Mouse (Mus musculus) MEL (cell line): ENCODE results near the gene Hnf1b.

Source experiments
- CHD1 ChIP-seq: IDR thresholded peaks from 2 replicates; pipeline ENCODE4 v1.6.1; 2012; ENCODE audit warnings: low read depth, mild to moderate bottlenecking, inconsistent platforms, low read length, improper control_type of control experiment
- CHD2 ChIP-seq: IDR thresholded peaks from 2 replicates; pipeline ENCODE4 v1.6.1; 2011; ENCODE audit warnings: low read length, improper control_type of control experiment
- CTCF ChIP-seq, 3 experiments: IDR thresholded peaks in 2 of 3; conservative IDR thresholded peaks in 1 of 3; 2 replicates each; pipeline ENCODE4 v1.5.1; 2011 to 2012; ENCODE audit warnings: low read length in 3 of 3, low read depth in 2 of 3, mild to moderate bottlenecking in 2 of 3, improper control_type of control experiment in 1 of 3, inconsistent platforms in 1 of 3, mixed read lengths in 1 of 3, moderate library complexity in 1 of 3; ENCODE audit not compliant: control insufficient read depth in 1 of 3, insufficient read depth in 1 of 3, poor library complexity in 1 of 3, severe bottlenecking in 1 of 3
- ETS1 ChIP-seq: IDR thresholded peaks from 2 replicates; pipeline ENCODE4 v1.6.1; 2012; ENCODE audit warnings: low read depth, mild to moderate bottlenecking, inconsistent platforms, low read length, improper control_type of control experiment, moderate library complexity
- GATA1 ChIP-seq: IDR thresholded peaks from 2 replicates; pipeline ENCODE4 v1.6.1; 2011; ENCODE audit warnings: low read depth, low read length, improper control_type of control experiment
- MAFK ChIP-seq: IDR thresholded peaks from 2 replicates; pipeline ENCODE4 v1.6.1; 2011; ENCODE audit warnings: low read depth, mild to moderate bottlenecking, low read length, improper control_type of control experiment, borderline replicate concordance
- MEF2A ChIP-seq: IDR thresholded peaks from 2 replicates; pipeline ENCODE4 v1.6.1; 2014; ENCODE audit warnings: low read depth, mild to moderate bottlenecking, inconsistent platforms, low read length, improper control_type of control experiment; ENCODE audit not compliant: poor library complexity, insufficient replicate concordance, severe bottlenecking; ENCODE audit errors: extremely low read depth
- POLR2A ChIP-seq, 2 experiments: IDR thresholded peaks; 2 replicates each; pipeline ENCODE4 v1.6.1; 2011 to 2012; ENCODE audit warnings: low read length in 2 of 2, mild to moderate bottlenecking in 2 of 2, control low read depth in 1 of 2, improper control_type of control experiment in 1 of 2, low read depth in 1 of 2, moderate library complexity in 1 of 2; ENCODE audit not compliant: control insufficient read depth in 1 of 2, insufficient read depth in 1 of 2, poor library complexity in 1 of 2
- TAL1 ChIP-seq: IDR thresholded peaks from 2 replicates; pipeline ENCODE4 v1.6.1; 2012; ENCODE audit warnings: mild to moderate bottlenecking, inconsistent platforms, low read length, moderate library complexity, mixed read lengths

- TF ChIP-seq CTCF (IDR thresholded peaks at IDR 0.05 in 2 of 3, conservative IDR thresholded peaks at IDR 0.05 in 1 of 3; ENCODE audit: control insufficient read depth in 1 of 3, insufficient read depth in 1 of 3, low read depth in 2 of 3, low read length in 3 of 3, poor library complexity in 1 of 3, severe bottlenecking in 1 of 3) (no peak), GATA1 (no peak), CHD1 (no peak), POLR2A (IDR thresholded peaks at IDR 0.05; ENCODE audit: control insufficient read depth in 1 of 2, insufficient read depth in 1 of 2, low read depth in 1 of 2, low read length in 2 of 2, poor library complexity in 1 of 2) (no peak), TAL1 (no peak), MAFK (no peak), MEF2A (no peak), ETS1 (no peak), CHD2 (no peak)
Measured at GRCm38 (mm10) chr11:83849529-83850335, at the start of gene Hnf1b.
